Mouse (Mus musculus): Measurements from ENCODE around the gene Gdpgp1. TPM values are rescaled to one million over a fixed set of nuclear protein-coding genes. Genes with fewer than 3 reads are reported as not detected.

Gene Gdpgp1
- total and polyA plus RNA-seq, 3 experiments, result 3.7 to 10.2 (median 5.9) TPM

GRCm38 (mm10) chr7:80241661-80242060 is 9.0 kb downstream of the Gdpgp1 start:
- H3K4me1 ChIP-seq (ENCODE audit: insufficient read depth, low read depth, low read length), result peaks cover 5% of the 10 kb centered on the region; the same call in 1 of the 2 replicates
- no peaks in the 10 kb centered on the region for H3K27me3 ChIP-seq (ENCODE audit: insufficient read depth, low read length)
- H3K4me3 ChIP-seq (ENCODE audit: low read depth, low read length), result no peak overlapping the region
- peaks cover 53% of the 10 kb centered on the region for H3K36me3 ChIP-seq (replicated peaks)
- H3K9me3 ChIP-seq (replicated peaks), result peaks cover 4% of the 10 kb centered on the region
- ATAC-seq (ENCODE audit: extremely low read depth, insufficient number of reproducible peaks, low FRiP score, poor library complexity, severe bottlenecking) (no peak), DNase-seq (ENCODE audit: low spot score) (no peak)
- no peak for TF ChIP-seq GATA2 (IDR thresholded peaks at IDR 0.05; ENCODE audit: borderline replicate concordance, low read depth, low read length)
- no peak for TF ChIP-seq CTCF (IDR thresholded peaks at IDR 0.05; ENCODE audit: low read depth, low read length)
- no peak for TF ChIP-seq TAL1 (conservative IDR thresholded peaks at IDR 0.05; ENCODE audit: low read depth, low read length)
- TF ChIP-seq GATA1 (IDR thresholded peaks at IDR 0.05; ENCODE audit: borderline replicate concordance, low read length), result no peak
- TF ChIP-seq POLR2AphosphoS5 (IDR thresholded peaks at IDR 0.05; ENCODE audit: insufficient replicate concordance, low read depth, low read length), result no peak

DNA sequence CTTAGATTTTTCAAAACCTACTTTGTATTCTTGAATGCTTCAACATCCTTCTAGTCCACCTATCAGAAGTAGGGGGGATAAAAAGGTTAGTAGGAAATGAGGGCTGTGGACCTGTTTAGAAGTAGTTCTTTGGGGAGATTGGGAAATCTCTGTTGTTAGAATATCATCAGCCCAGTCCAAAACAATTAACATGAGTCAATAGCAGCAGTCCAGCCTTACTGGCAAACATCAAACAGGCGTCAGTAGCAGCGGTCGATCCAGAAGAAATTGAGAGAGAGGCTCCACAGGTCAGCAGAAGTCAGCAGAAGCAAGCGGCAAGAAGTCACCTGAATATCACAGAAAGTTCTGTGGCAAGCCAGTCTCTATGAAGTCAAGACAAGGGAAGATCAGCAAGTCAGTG is 12.2 kb downstream of the Gdpgp1 start:
- DNase-seq (ENCODE audit: low spot score) (no peak), ATAC-seq (ENCODE audit: extremely low read depth, insufficient number of reproducible peaks, low FRiP score, poor library complexity, severe bottlenecking) (no peak)
- H3K27me3 ChIP-seq (ENCODE audit: insufficient read depth, low read length), result no peaks in the 10 kb centered on the region; the same call in 1 of the 2 replicates
- no peak for TF ChIP-seq POLR2AphosphoS5 (IDR thresholded peaks at IDR 0.05; ENCODE audit: insufficient replicate concordance, low read depth, low read length)
- TF ChIP-seq GATA1 (IDR thresholded peaks at IDR 0.05; ENCODE audit: borderline replicate concordance, low read length), result no peak
- TF ChIP-seq CTCF (IDR thresholded peaks at IDR 0.05; ENCODE audit: low read depth, low read length), result no peak
- TF ChIP-seq GATA2 (IDR thresholded peaks at IDR 0.05; ENCODE audit: borderline replicate concordance, low read depth, low read length), result no peak
- no peak for TF ChIP-seq TAL1 (conservative IDR thresholded peaks at IDR 0.05; ENCODE audit: low read depth, low read length)
- H3K4me1 ChIP-seq (ENCODE audit: insufficient read depth, low read depth, low read length), result peaks cover 8% of the 10 kb centered on the region
- no peak overlapping the region for H3K4me3 ChIP-seq (ENCODE audit: low read depth, low read length)
- H3K36me3 ChIP-seq (replicated peaks), result peaks cover 26% of the 10 kb centered on the region
- peaks cover 4% of the 10 kb centered on the region for H3K9me3 ChIP-seq (replicated peaks)

GRCm38 (mm10) chr7:80246148-80246721 is 13.6 kb downstream of the Gdpgp1 start, which contains the start of gene Ttll13:
Gene Ttll13 (plus strand): TSS chr7:80246376.
- H3K4me1 ChIP-seq (ENCODE audit: insufficient read depth, low read depth, low read length), result peaks cover 16% of the 10 kb centered on the region
- DNase-seq (ENCODE audit: low spot score) (peak; percentile 84), ATAC-seq (ENCODE audit: extremely low read depth, insufficient number of reproducible peaks, low FRiP score, poor library complexity, severe bottlenecking) (peak; percentile 98)
- H3K27me3 ChIP-seq (ENCODE audit: insufficient read depth, low read length), result no peaks in the 10 kb centered on the region; the same call in 1 of the 2 replicates
- TF ChIP-seq TAL1 (conservative IDR thresholded peaks at IDR 0.05; ENCODE audit: low read depth, low read length), result no peak
- TF ChIP-seq GATA2 (IDR thresholded peaks at IDR 0.05; ENCODE audit: borderline replicate concordance, low read depth, low read length), result no peak
- TF ChIP-seq POLR2AphosphoS5 (IDR thresholded peaks at IDR 0.05; ENCODE audit: insufficient replicate concordance, low read depth, low read length), result no peak
- no peak for TF ChIP-seq GATA1 (IDR thresholded peaks at IDR 0.05; ENCODE audit: borderline replicate concordance, low read length)
- no peak for TF ChIP-seq CTCF (IDR thresholded peaks at IDR 0.05; ENCODE audit: low read depth, low read length)
- H3K4me3 ChIP-seq (ENCODE audit: low read depth, low read length), result peak within 1 kb of the TSS; percentile 78
- peaks cover 13% of the 10 kb centered on the region for H3K36me3 ChIP-seq (replicated peaks)
- H3K9me3 ChIP-seq (replicated peaks), result peaks cover 4% of the 10 kb centered on the region

GRCm38 (mm10) chr7:80246859-80247258 is 14.2 kb downstream of the Gdpgp1 start:
- Histone ChIP-seq H3K4me3 (ENCODE audit: low read depth, low read length) (no peak overlapping the region; the same call in 1 of the 2 replicates), H3K36me3 (replicated peaks) (peaks cover 7% of the 10 kb centered on the region), H3K27me3 (ENCODE audit: insufficient read depth, low read length) (no peaks in the 10 kb centered on the region; the same call in 1 of the 2 replicates), H3K4me1 (ENCODE audit: insufficient read depth, low read depth, low read length) (peaks cover 18% of the 10 kb centered on the region), H3K9me3 (replicated peaks) (peaks cover 4% of the 10 kb centered on the region)
- ATAC-seq (ENCODE audit: extremely low read depth, insufficient number of reproducible peaks, low FRiP score, poor library complexity, severe bottlenecking) (no peak), DNase-seq (ENCODE audit: low spot score) (no peak)
- no peak for TF ChIP-seq TAL1 (conservative IDR thresholded peaks at IDR 0.05; ENCODE audit: low read depth, low read length)
- no peak for TF ChIP-seq GATA1 (IDR thresholded peaks at IDR 0.05; ENCODE audit: borderline replicate concordance, low read length)
- TF ChIP-seq POLR2AphosphoS5 (IDR thresholded peaks at IDR 0.05; ENCODE audit: insufficient replicate concordance, low read depth, low read length), result no peak
- no peak for TF ChIP-seq GATA2 (IDR thresholded peaks at IDR 0.05; ENCODE audit: borderline replicate concordance, low read depth, low read length)
- no peak for TF ChIP-seq CTCF (IDR thresholded peaks at IDR 0.05; ENCODE audit: low read depth, low read length)

DNA sequence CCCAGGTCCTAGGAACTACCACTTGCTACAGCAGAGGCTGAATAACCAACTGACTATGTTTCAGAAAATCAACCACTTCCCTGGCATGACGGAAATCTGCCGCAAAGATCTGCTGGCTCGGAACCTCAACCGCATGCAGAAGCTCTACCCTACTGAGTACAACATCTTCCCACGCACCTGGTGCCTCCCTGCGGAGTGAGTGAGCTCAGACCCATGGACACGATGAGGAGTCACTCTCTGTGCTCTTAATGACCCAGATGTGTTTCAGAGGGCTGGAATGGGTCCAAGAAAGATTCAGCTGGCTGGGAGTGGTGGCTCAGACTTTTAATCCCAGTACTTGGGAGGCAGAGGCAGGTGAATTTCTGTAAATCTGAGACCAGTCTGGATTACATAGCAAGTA is 19.8 kb downstream of the Gdpgp1 start:
- ATAC-seq (ENCODE audit: extremely low read depth, insufficient number of reproducible peaks, low FRiP score, poor library complexity, severe bottlenecking), result no peak
- Histone ChIP-seq H3K9me3 (replicated peaks) (no peaks in the 10 kb centered on the region), H3K36me3 (replicated peaks) (no peaks in the 10 kb centered on the region), H3K4me3 (ENCODE audit: low read depth, low read length) (no peak overlapping the region), H3K27me3 (ENCODE audit: insufficient read depth, low read length) (peaks cover 4% of the 10 kb centered on the region; the same call in 1 of the 2 replicates), H3K4me1 (ENCODE audit: insufficient read depth, low read depth, low read length) (peaks cover 30% of the 10 kb centered on the region)
- no peak for TF ChIP-seq GATA1 (IDR thresholded peaks at IDR 0.05; ENCODE audit: borderline replicate concordance, low read length)
- TF ChIP-seq CTCF (IDR thresholded peaks at IDR 0.05; ENCODE audit: low read depth, low read length), result no peak
- TF ChIP-seq POLR2AphosphoS5 (IDR thresholded peaks at IDR 0.05; ENCODE audit: insufficient replicate concordance, low read depth, low read length), result no peak
- no peak for TF ChIP-seq TAL1 (conservative IDR thresholded peaks at IDR 0.05; ENCODE audit: low read depth, low read length)
- TF ChIP-seq GATA2 (IDR thresholded peaks at IDR 0.05; ENCODE audit: borderline replicate concordance, low read depth, low read length), result no peak
- no peak for DNase-seq (ENCODE audit: low spot score)

DNA sequence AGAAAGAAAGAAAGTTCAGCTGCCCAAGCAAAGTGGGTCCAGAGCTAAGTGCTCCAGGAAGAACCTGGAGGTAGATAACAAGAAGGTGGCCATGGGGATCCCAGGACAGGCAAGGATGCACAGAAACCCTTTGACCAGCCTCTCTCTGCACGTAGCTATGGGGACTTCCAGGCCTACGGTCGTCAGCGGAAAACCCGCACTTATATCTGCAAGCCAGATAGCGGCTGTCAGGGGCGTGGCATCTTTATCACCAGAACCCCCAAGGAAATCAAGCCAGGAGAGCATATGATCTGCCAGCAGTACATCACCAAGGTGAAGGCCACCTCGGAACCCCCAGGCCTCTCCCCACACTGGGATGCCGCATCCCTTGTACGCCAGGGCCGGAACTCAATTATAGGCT is 20.2 kb downstream of the Gdpgp1 start:
- no peaks in the 10 kb centered on the region for H3K9me3 ChIP-seq (replicated peaks)
- DNase-seq (ENCODE audit: low spot score) (no peak), ATAC-seq (ENCODE audit: extremely low read depth, insufficient number of reproducible peaks, low FRiP score, poor library complexity, severe bottlenecking) (no peak)

More for the DNA sequence above, 20.2 kb downstream of the Gdpgp1 start:
- peaks cover 4% of the 10 kb centered on the region; the same call in 1 of the 2 replicates for H3K27me3 ChIP-seq (ENCODE audit: insufficient read depth, low read length)
- no peaks in the 10 kb centered on the region for H3K36me3 ChIP-seq (replicated peaks)
- H3K4me1 ChIP-seq (ENCODE audit: insufficient read depth, low read depth, low read length), result peaks cover 32% of the 10 kb centered on the region
- TF ChIP-seq TAL1 (conservative IDR thresholded peaks at IDR 0.05; ENCODE audit: low read depth, low read length), result no peak
- no peak for TF ChIP-seq GATA2 (IDR thresholded peaks at IDR 0.05; ENCODE audit: borderline replicate concordance, low read depth, low read length)
- no peak for TF ChIP-seq CTCF (IDR thresholded peaks at IDR 0.05; ENCODE audit: low read depth, low read length)
- no peak for TF ChIP-seq GATA1 (IDR thresholded peaks at IDR 0.05; ENCODE audit: borderline replicate concordance, low read length)
- no peak for TF ChIP-seq POLR2AphosphoS5 (IDR thresholded peaks at IDR 0.05; ENCODE audit: insufficient replicate concordance, low read depth, low read length)
- no peak overlapping the region for H3K4me3 ChIP-seq (ENCODE audit: low read depth, low read length)

All from G1E (cell line).